Mouse (Mus musculus) erythroblast, adult 5-6 weeks (primary cell): ENCODE results near the gene Psmd3. TPM values are rescaled to one million over a fixed set of nuclear protein-coding genes. Genes with fewer than 3 reads are reported as not detected.
"Not testable (repeated sequence)": the region's sequence is repeated elsewhere in the genome, so short reads cannot be mapped to it uniquely, and the experiment has no call there.

Experiments
- ATAC-seq: replicated peaks from 2 replicates; pipeline ENCODE4 v1.8.0; 2016; ENCODE audit warnings: moderate number of reproducible peaks, mild to moderate bottlenecking, moderate TSS enrichment, inconsistent platforms; ENCODE audit not compliant: poor library complexity, low FRiP score, severe bottlenecking
- total RNA-seq, 2 experiments: library from RNA; stranded (forward) in 1 of 2; stranded (reverse) in 1 of 2; fragments of 150-400 nt in 1 of 2; fragments of 200-764, 138-1000 nt in 1 of 2; gene quantifications; 2 replicates each; pipeline versions ENCODE4 v1.2.3 to v1.2.4; 2015 to 2017; ENCODE audit warnings: low replicate concordance in 2 of 2

Psmd3 gene
- total RNA-seq, 2 experiments from 2014 or later: 14.2 to 15.4 TPM

GRCm38 (mm10) chr11:98712009-98712408 is 29.7 kb downstream of the Psmd3 start:
- ATAC-seq: not testable (repeated sequence)

- no peak for ATAC-seq
Observed at GRCm38 (mm10) chr11:98713703-98714102, 31.3 kb downstream of the Psmd3 start.

GRCm38 (mm10) chr11:98715946-98716345 is 33.6 kb downstream of the Psmd3 start:
- no peak for ATAC-seq

GRCm38 (mm10) chr11:98717904-98718303 is 35.5 kb downstream of the Psmd3 start:
- peak; percentile 33 for ATAC-seq

- ATAC-seq: no peak
Observed at GRCm38 (mm10) chr11:98720756-98721155, 38.4 kb downstream of the Psmd3 start.

- ATAC-seq: no peak
Observed at GRCm38 (mm10) chr11:98721458-98722226, 39.3 kb downstream of the Psmd3 start.

GRCm38 (mm10) chr11:98723098-98723497 is 40.7 kb downstream of the Psmd3 start:
- ATAC-seq: no peak

- ATAC-seq: no peak
Observed at GRCm38 (mm10) chr11:98725926-98726506, 43.7 kb downstream of the Psmd3 start.

- ATAC-seq: peak; percentile 100
Observed at GRCm38 (mm10) chr11:98729119-98729588, 46.8 kb downstream of the Psmd3 start, which contains the start of gene Med24. Gene Med24 (minus strand): TSS chr11:98729435.

GRCm38 (mm10) chr11:98730727-98731126 is 48.4 kb downstream of the Psmd3 start:
- no peak for ATAC-seq

- ATAC-seq: no peak
Observed at GRCm38 (mm10) chr11:98731134-98731533, 48.8 kb downstream of the Psmd3 start.

- no peak for ATAC-seq
Observed at GRCm38 (mm10) chr11:98734020-98734419, 51.7 kb downstream of the Psmd3 start.

- no peak for ATAC-seq
Observed at GRCm38 (mm10) chr11:98735111-98735510, 52.8 kb downstream of the Psmd3 start.

- ATAC-seq: no peak
Observed at GRCm38 (mm10) chr11:98736176-98736575, 53.8 kb downstream of the Psmd3 start.

- ATAC-seq: not testable (repeated sequence)
Observed at GRCm38 (mm10) chr11:98737220-98737619, 54.9 kb downstream of the Psmd3 start.

GRCm38 (mm10) chr11:98738428-98738911 is 56.1 kb downstream of the Psmd3 start:
- ATAC-seq: no peak

GRCm38 (mm10) chr11:98738925-98739324 is 56.6 kb downstream of the Psmd3 start:
- no peak for ATAC-seq

- ATAC-seq: peak; percentile 9
Observed at GRCm38 (mm10) chr11:98740026-98740392, 57.7 kb downstream of the Psmd3 start.

- peak; percentile 82 for ATAC-seq
Observed at GRCm38 (mm10) chr11:98740393-98741050, 58.2 kb downstream of the Psmd3 start, which contains the start of gene Thra. Gene Thra (plus strand): TSS chr11:98740638.

- ATAC-seq: no peak
Observed at GRCm38 (mm10) chr11:98741051-98741620, 58.8 kb downstream of the Psmd3 start.
